Mouse (Mus musculus) liver, adult 2 months (tissue): ENCODE data around the gene Trim17. TPM values are rescaled to one million over a fixed set of nuclear protein-coding genes. Genes with fewer than 3 reads are reported as not detected.
A peak's percentile ranks its signal among the peaks of the same experiment; 100 is the strongest.

ENCODE experiments used
- DNase-seq: peaks from one replicate; pipeline ENCODE4 v3.0.0-alpha.2; 2011; ENCODE audit warnings: low read depth, low spot score; ENCODE audit errors: extremely low read depth
- H3K27ac ChIP-seq: fragments of 200-500 bp; replicated peaks from 2 replicates; pipeline ENCODE4 v1.5.1; 2012; ENCODE audit warnings: low read depth, mild to moderate bottlenecking, control low read depth, inconsistent platforms, low read length; ENCODE audit not compliant: insufficient read depth
- H3K27me3 ChIP-seq: fragments of 200-500 bp; 2 replicates; pipeline ENCODE4 v1.6.1; 2012; ENCODE audit warnings: mild to moderate bottlenecking, moderate library complexity, low read length, inconsistent platforms; ENCODE audit not compliant: control insufficient read depth, insufficient read depth
- H3K36me3 ChIP-seq: fragments of 200-500 bp; 2 replicates; pipeline ENCODE4 v1.6.1; 2012; ENCODE audit warnings: low read length, inconsistent platforms; ENCODE audit not compliant: control insufficient read depth, insufficient read depth
- H3K4me1 ChIP-seq: fragments of 200-500 bp; 2 replicates; pipeline ENCODE4 v1.6.1; 2011; ENCODE audit warnings: low read length; ENCODE audit not compliant: control insufficient read depth, insufficient read depth
- H3K4me3 ChIP-seq: fragments of 200-500 bp; 2 replicates; pipeline ENCODE4 v1.5.1; 2011; ENCODE audit warnings: low read depth, mild to moderate bottlenecking, control low read depth, low read length, moderate library complexity; ENCODE audit not compliant: insufficient read depth
- H3K79me2 ChIP-seq: fragments of 200-500 bp; 2 replicates; pipeline ENCODE4 v1.6.1; 2012; ENCODE audit warnings: inconsistent platforms, mild to moderate bottlenecking, low read length, moderate library complexity; ENCODE audit not compliant: control insufficient read depth, insufficient read depth
- H3K9ac ChIP-seq: fragments of 200-500 bp; 2 replicates; pipeline ENCODE4 v1.6.1; 2012; ENCODE audit warnings: low read depth, mild to moderate bottlenecking, control low read depth, inconsistent platforms, low read length
- CTCF ChIP-seq: fragments of 200-500 bp; IDR thresholded peaks from 2 replicates; pipeline ENCODE4 v1.5.1; 2011; ENCODE audit warnings: low read depth, low read length, control low read depth
- POLR2A ChIP-seq: fragments of 200-500 bp; IDR thresholded peaks from 2 replicates; pipeline ENCODE4 v1.6.1; 2011; ENCODE audit warnings: low read length, control low read depth; ENCODE audit not compliant: insufficient read depth; ENCODE audit errors: extremely low read depth
- WGBS: fragments of 180-500 bp; shearing (Covaris S2); methylation state at CpG from one replicate; pipeline ENCODE4 v1.1.7; 2018; 5-methylcytosine and 5-hydroxymethylcytosine counted together
- polyA plus RNA-seq: library from polyadenylated mRNA; depleted of rRNA; stranded (reverse); fragments of >200 nt; gene quantifications from 2 replicates; pipeline ENCODE4 v1.2.3, GENCODE M21; 2012
- total RNA-seq: library from RNA; depleted of rRNA; stranded (reverse); fragments of >200 nt; gene quantifications from 2 replicates; pipeline ENCODE4 v1.2.3, GENCODE M21; 2014

Trim17 gene
- total and polyA plus RNA-seq, 2 experiments: under 0.01 to 0.04 TPM

GRCm38 (mm10) chr11:58977150-58977549 is 22.7 kb downstream of the Trim17 start:
- Histone ChIP-seq H3K4me1 (peaks cover 11% of the 10 kb centered on the region), H3K36me3 (peaks cover 1% of the 10 kb centered on the region; the same call in 1 of the 2 replicates), H3K79me2 (peaks cover 21% of the 10 kb centered on the region; the same call in 1 of the 2 replicates), H3K4me3 (peak overlapping the region; percentile 84), H3K9ac (peak overlapping the region; percentile 74), H3K27me3 (no peaks in the 10 kb centered on the region), H3K27ac (peak overlapping the region; percentile 95)
- TF ChIP-seq POLR2A: no peak
- no peak for TF ChIP-seq CTCF
- under 1% methylated on average over 29 of the region's 29 CpGs for WGBS
- no peak for DNase-seq

- WGBS: under 1% methylated on average over 21 of the region's 21 CpGs
- no peak for DNase-seq
- peaks cover 11% of the 10 kb centered on the region for H3K4me1 ChIP-seq
These were observed 23.1 kb downstream of the Trim17 start for GRCm38 (mm10) chr11:58977607-58978026.

GRCm38 (mm10) chr11:58978027-58978705 is 23.7 kb downstream of the Trim17 start, which contains the start of gene Trim11:
Gene Trim11 (plus strand): TSS chr11:58978093.
- H3K4me1 ChIP-seq: peaks cover 11% of the 10 kb centered on the region
- no peaks in the 10 kb centered on the region for H3K27me3 ChIP-seq
- peaks cover 21% of the 10 kb centered on the region; the same call in 1 of the 2 replicates for H3K79me2 ChIP-seq
- TF ChIP-seq POLR2A (peak; percentile 70), CTCF (no peak)
- H3K36me3 ChIP-seq: peaks cover 7% of the 10 kb centered on the region; the same call in 1 of the 2 replicates
- peak within 1 kb of the TSS; percentile 96 for H3K9ac ChIP-seq
- under 1% methylated on average over 64 of the region's 64 CpGs for WGBS
- peak within 1 kb of the TSS; percentile 95 for H3K27ac ChIP-seq
- peak; percentile 79 for DNase-seq
- H3K4me3 ChIP-seq: peak within 1 kb of the TSS; percentile 84

More at GRCm38 (mm10) chr11:58977607-58978026, 23.1 kb downstream of the Trim17 start:
- no peaks in the 10 kb centered on the region for H3K27me3 ChIP-seq
- H3K27ac ChIP-seq: peak overlapping the region; percentile 95
- TF ChIP-seq POLR2A (no peak), CTCF (no peak)
- peak overlapping the region; percentile 74 for H3K9ac ChIP-seq
- H3K4me3 ChIP-seq: peak overlapping the region; percentile 84
- H3K79me2 ChIP-seq: peaks cover 21% of the 10 kb centered on the region; the same call in 1 of the 2 replicates
- peaks cover 4% of the 10 kb centered on the region; the same call in 1 of the 2 replicates for H3K36me3 ChIP-seq

GRCm38 (mm10) chr11:58978706-58979030 is 24.2 kb downstream of the Trim17 start:
- H3K79me2 ChIP-seq: peaks cover 21% of the 10 kb centered on the region; the same call in 1 of the 2 replicates
- H3K36me3 ChIP-seq: peaks cover 7% of the 10 kb centered on the region; the same call in 1 of the 2 replicates
- peak overlapping the region; percentile 96 for H3K9ac ChIP-seq
- peak overlapping the region; percentile 95 for H3K27ac ChIP-seq
- peaks cover 11% of the 10 kb centered on the region for H3K4me1 ChIP-seq
- H3K4me3 ChIP-seq: peak overlapping the region; percentile 84
- peak; percentile 89 for DNase-seq
- TF ChIP-seq CTCF: no peak
- TF ChIP-seq POLR2A: no peak
- H3K27me3 ChIP-seq: no peaks in the 10 kb centered on the region
- WGBS: 0% methylated on average over 5 of the region's 5 CpGs

- no peak for TF ChIP-seq CTCF
- no peak for TF ChIP-seq POLR2A
- peak overlapping the region; percentile 95 for H3K27ac ChIP-seq
- 12% methylated on average over 3 of the region's 3 CpGs for WGBS
- H3K79me2 ChIP-seq: peaks cover 21% of the 10 kb centered on the region; the same call in 1 of the 2 replicates
- H3K9ac ChIP-seq: peak overlapping the region; percentile 74
- peaks cover 11% of the 10 kb centered on the region for H3K4me1 ChIP-seq
- no peaks in the 10 kb centered on the region for H3K27me3 ChIP-seq
- DNase-seq: peak; percentile 86
- H3K36me3 ChIP-seq: peaks cover 7% of the 10 kb centered on the region
- peak overlapping the region; percentile 41 for H3K4me3 ChIP-seq
These were observed 24.7 kb downstream of the Trim17 start for GRCm38 (mm10) chr11:58979183-58979582.
